Comparison of ENCODE assay signal across 18 mouse cellular contexts in genomic region chr2:125356068-125356467, GRCm38 (mm10).
DNase-seq lines count a peak whose midpoint lies in the region; ATAC-seq lines count a peak whose summit lies in the region.
"Had no signal": no experiment of that assay in that cellular context is flagged by ENCODE, and none has a peak within 500 bp of the region (broad histone marks: within the 10 kb centered on the region; RNA-seq: fewer than 3 reads in every experiment).

No protein-coding gene starts in this region.

- ATAC-seq in limb, embryonic 11.5 days (ENCODE audit: insufficient number of reproducible peaks, low FRiP score, low TSS enrichment, low read depth): 0 out of 2 replicates have a peak, but pooled peaks have one; percentile 35
- ATAC-seq in stomach, embryonic 14.5 days (ENCODE audit: insufficient number of reproducible peaks, insufficient read depth, low FRiP score, low read depth): no peak
- no peak for ATAC-seq in erythroid progenitor cell, adult 5-6 weeks (replicated peaks; ENCODE audit: low FRiP score, poor library complexity, severe bottlenecking)

- H3K4me1 ChIP-seq in limb, embryonic 11.5 days (ENCODE audit: control insufficient read depth, insufficient read depth, low read length): no peaks in the 10 kb centered on the region
- H3K4me1 ChIP-seq in limb, embryonic 10.5 days: peaks cover 10% of the 10 kb centered on the region; the same call in 1 of the 2 replicates
- peaks cover 3% of the 10 kb centered on the region for H3K4me1 ChIP-seq in brown adipose tissue, adult 24 weeks (ENCODE audit: control insufficient read depth, insufficient read depth, insufficient read length, low read length)
- H3K4me1 ChIP-seq in stomach, embryonic 14.5 days (ENCODE audit: control insufficient read depth, insufficient read depth, low read length): peaks cover 13% of the 10 kb centered on the region
- H3K4me1 ChIP-seq: forebrain, embryonic 12.5 days; midbrain, embryonic 12.5 days had no signal

- peak; percentile 86 for DNase-seq in heart, adult 11 months
- no peak for DNase-seq in heart, adult 9 months (ENCODE audit: low spot score in 2 of 2)
- no peak for DNase-seq in limb, embryonic 11.5 days (ENCODE audit: low spot score)
- no peak for DNase-seq in limb, embryonic 10.5 days (ENCODE audit: low spot score)
- DNase-seq: adrenal gland, postnatal 14 days; cerebellum, postnatal 14 days; gastrocnemius, postnatal 10 days; kidney, adult 11 months; kidney, postnatal 36 days; right cerebral cortex, postnatal 25 days; thymus, postnatal 4 days had no signal

- H3K27me3 ChIP-seq in limb, embryonic 11.5 days (ENCODE audit: control insufficient read depth, insufficient read depth, low read length): no peaks in the 10 kb centered on the region
- no peaks in the 10 kb centered on the region for H3K27me3 ChIP-seq in limb, embryonic 10.5 days (ENCODE audit: low read depth, poor library complexity, severe bottlenecking)
- H3K27me3 ChIP-seq in stomach, embryonic 14.5 days (ENCODE audit: control insufficient read depth, insufficient read depth, low read length): no peaks in the 10 kb centered on the region
- H3K27me3 ChIP-seq: forebrain, embryonic 12.5 days; limb, embryonic 12.5 days; midbrain, embryonic 12.5 days had no signal

- no peak overlapping the region for H3K4me3 ChIP-seq in limb, embryonic 11.5 days (ENCODE audit: low read depth, low read length)
- H3K4me3 ChIP-seq in limb, embryonic 10.5 days: no peak overlapping the region
- H3K4me3 ChIP-seq in brown adipose tissue, adult 24 weeks (ENCODE audit: insufficient read depth, low read depth, low read length): no peak overlapping the region
- no peak overlapping the region for H3K4me3 ChIP-seq in stomach, embryonic 14.5 days (ENCODE audit: low read depth, low read length)
- H3K4me3 ChIP-seq: forebrain, embryonic 12.5 days; limb, embryonic 12.5 days; midbrain, embryonic 12.5 days had no signal

- no peak overlapping the region for H3K4me2 ChIP-seq in limb, embryonic 11.5 days (ENCODE audit: low read depth, severe bottlenecking)
- 0 out of 2 replicates have a peak overlapping the region, but pooled peaks have one; percentile 5 for H3K4me2 ChIP-seq in stomach, embryonic 14.5 days (replicated peaks; ENCODE audit: low read depth, low read length)
- H3K4me2 ChIP-seq: forebrain, embryonic 12.5 days; limb, embryonic 12.5 days; midbrain, embryonic 12.5 days had no signal

- 79% methylated on average over 5 of the region's 5 CpGs for WGBS in limb, embryonic 11.5 days
- WGBS in limb, embryonic 10.5 days: 81% methylated on average over 5 of the region's 5 CpGs
- WGBS in stomach, embryonic 14.5 days: 63% methylated on average over 5 of the region's 5 CpGs

- H3K36me3 ChIP-seq in limb, embryonic 11.5 days (ENCODE audit: control insufficient read depth, insufficient read depth, low read length): no peaks in the 10 kb centered on the region; the same call in 1 of the 2 replicates
- H3K36me3 ChIP-seq in limb, embryonic 10.5 days: peaks cover 3% of the 10 kb centered on the region; the same call in 1 of the 2 replicates
- H3K36me3 ChIP-seq in stomach, embryonic 14.5 days (ENCODE audit: control insufficient read depth, insufficient read depth, low read length): peaks cover 19% of the 10 kb centered on the region
- H3K36me3 ChIP-seq: G1E had no signal

- H3K27ac ChIP-seq in limb, embryonic 11.5 days (replicated peaks; ENCODE audit: low read depth, low read length): no peak overlapping the region
- H3K27ac ChIP-seq in limb, embryonic 10.5 days: no peak overlapping the region
- peak overlapping the region; percentile 32 for H3K27ac ChIP-seq in brown adipose tissue, adult 24 weeks (replicated peaks; ENCODE audit: low read depth, low read length)
- H3K27ac ChIP-seq in stomach, embryonic 14.5 days (ENCODE audit: low read length): no peak overlapping the region; the same call in 1 of the 2 replicates
- H3K27ac ChIP-seq: forebrain, embryonic 12.5 days; limb, embryonic 12.5 days; midbrain, embryonic 12.5 days had no signal

- H3K9me3 ChIP-seq in limb, embryonic 11.5 days (ENCODE audit: control insufficient read depth, low read length): no peaks in the 10 kb centered on the region
- no peaks in the 10 kb centered on the region for H3K9me3 ChIP-seq in limb, embryonic 10.5 days (replicated peaks)
- H3K9me3 ChIP-seq in stomach, embryonic 14.5 days (ENCODE audit: control insufficient read depth, low read depth, low read length): no peaks in the 10 kb centered on the region
- H3K9me3 ChIP-seq: forebrain, embryonic 12.5 days; G1E; limb, embryonic 12.5 days; midbrain, embryonic 12.5 days had no signal

- H3K9ac ChIP-seq in limb, embryonic 11.5 days (ENCODE audit: low read length): no peak overlapping the region
- H3K9ac ChIP-seq in stomach, embryonic 14.5 days (replicated peaks; ENCODE audit: low read depth, low read length): no peak overlapping the region
- H3K9ac ChIP-seq: forebrain, embryonic 12.5 days; limb, embryonic 12.5 days; midbrain, embryonic 12.5 days had no signal
